Mouse (Mus musculus): ENCODE results near the gene Nfic. TPM values are rescaled to one million over a fixed set of nuclear protein-coding genes. Genes with fewer than 3 reads are reported as not detected.

Gene Nfic
- total RNA-seq, 2 experiments from 2014 or later: 29.5 to 31.1 TPM

GRCm38 (mm10) chr10:81376561-81377361 is 78.7 kb downstream of the Nfic start:
- no peak for DNase-seq
- intact Hi-C loops (cut with DNase I): no loop called here

- DNase-seq: no peak
- intact Hi-C loops (cut with DNase I): no loop called here
Observed at GRCm38 (mm10) chr10:81375322-81375721, 80.1 kb downstream of the Nfic start.

DNA sequence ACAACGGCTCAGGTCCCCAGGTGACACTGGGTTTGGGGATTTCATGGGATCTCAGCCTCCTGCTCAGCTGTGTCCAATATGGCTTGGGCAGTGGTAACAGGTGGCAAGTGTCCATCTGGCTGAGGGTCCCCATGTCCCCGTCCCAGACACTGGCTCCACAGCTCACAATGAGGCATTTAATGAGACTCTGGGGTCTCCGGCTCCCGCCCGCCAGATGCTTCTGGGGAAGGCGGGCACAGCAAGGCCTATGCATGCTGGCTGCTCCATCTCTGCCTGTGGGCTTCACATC is 88.3 kb downstream of the Nfic start:
- DNase-seq: no peak
- intact Hi-C loops (cut with DNase I): no loop called here

GRCm38 (mm10) chr10:81366477-81367206 is 88.8 kb downstream of the Nfic start:
- DNase-seq: no peak
- intact Hi-C loops (cut with DNase I): no loop called here

- DNase-seq: no peak
- intact Hi-C loops (cut with DNase I): no loop called here
Observed at GRCm38 (mm10) chr10:81365672-81366476, 89.6 kb downstream of the Nfic start, which contains the start of gene 4930404N11Rik. 4930404N11Rik (minus strand) TSS chr10:81365816.

GRCm38 (mm10) chr10:81365073-81365472 is 90.4 kb downstream of the Nfic start:
- no peak for DNase-seq
- intact Hi-C loops (cut with DNase I): no loop called here

GRCm38 (mm10) chr10:81364666-81365065 is 90.8 kb downstream of the Nfic start:
- intact Hi-C loops (cut with DNase I): no loop called here
- DNase-seq: no peak

- intact Hi-C loops (cut with DNase I): no loop called here
- no peak for DNase-seq
Observed at GRCm38 (mm10) chr10:81363436-81364346, 91.7 kb downstream of the Nfic start.

DNA sequence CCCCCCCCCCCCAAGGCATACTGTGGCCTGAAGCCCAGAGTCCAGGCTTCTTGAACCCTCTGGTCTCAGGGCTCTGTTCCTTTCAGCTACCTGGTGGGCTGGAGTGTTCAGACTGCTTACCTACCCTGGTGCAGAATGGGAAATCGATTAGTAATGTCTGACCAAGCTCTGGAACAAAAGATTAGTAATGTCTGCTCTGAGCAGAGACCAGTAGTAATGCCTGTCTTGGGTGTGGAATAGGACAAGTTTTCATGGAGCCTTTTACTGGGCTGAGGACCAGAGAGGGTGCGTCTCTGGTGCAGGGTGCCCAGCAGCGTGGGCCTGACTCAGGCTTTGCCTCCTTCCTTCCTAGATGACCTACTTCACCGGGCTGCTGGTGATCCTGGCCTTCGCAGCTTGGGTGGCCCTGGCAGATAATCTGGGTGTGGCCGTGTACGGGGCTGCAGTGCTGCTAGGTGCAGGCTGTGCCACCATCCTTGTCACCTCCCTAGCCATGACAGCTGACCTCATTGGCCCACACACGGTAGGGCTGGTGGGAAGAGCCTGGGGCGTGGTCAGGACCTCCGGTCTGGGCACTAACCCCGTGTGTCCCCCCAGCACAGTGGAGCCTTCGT is 93.0 kb downstream of the Nfic start:
- intact Hi-C loops (cut with DNase I): no loop called here
- no peak for DNase-seq

DNA sequence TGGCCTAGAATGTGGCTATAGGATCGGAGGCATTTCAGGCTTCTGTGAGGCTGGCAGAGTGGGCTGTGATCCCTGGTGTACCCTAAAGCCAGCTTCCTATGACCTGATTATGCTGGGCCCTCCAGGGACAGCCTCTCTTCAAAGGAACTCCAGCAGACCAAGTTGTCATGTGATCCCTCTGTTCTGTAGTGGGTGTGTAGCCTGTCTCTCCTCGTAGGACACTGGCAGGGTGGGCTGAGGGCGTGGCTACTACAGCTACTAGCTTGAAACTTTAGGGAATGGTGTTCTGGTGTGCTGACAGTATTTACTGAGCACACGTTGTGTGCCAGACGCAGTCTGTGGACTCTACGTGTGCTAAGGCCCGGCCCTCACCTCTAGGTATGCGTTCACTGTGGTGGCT is 94.7 kb downstream of the Nfic start:
- intact Hi-C loops (cut with DNase I): no loop called here

GRCm38 (mm10) chr10:81358841-81359240 is 96.6 kb downstream of the Nfic start:
- no peak for DNase-seq
- intact Hi-C loops (cut with DNase I): no loop called here

More for the DNA sequence above, 94.7 kb downstream of the Nfic start:
- no peak for DNase-seq

GRCm38 (mm10) chr10:81358209-81358608 is 97.2 kb downstream of the Nfic start:
- no peak for DNase-seq
- intact Hi-C loops (cut with DNase I): no loop called here

DNA sequence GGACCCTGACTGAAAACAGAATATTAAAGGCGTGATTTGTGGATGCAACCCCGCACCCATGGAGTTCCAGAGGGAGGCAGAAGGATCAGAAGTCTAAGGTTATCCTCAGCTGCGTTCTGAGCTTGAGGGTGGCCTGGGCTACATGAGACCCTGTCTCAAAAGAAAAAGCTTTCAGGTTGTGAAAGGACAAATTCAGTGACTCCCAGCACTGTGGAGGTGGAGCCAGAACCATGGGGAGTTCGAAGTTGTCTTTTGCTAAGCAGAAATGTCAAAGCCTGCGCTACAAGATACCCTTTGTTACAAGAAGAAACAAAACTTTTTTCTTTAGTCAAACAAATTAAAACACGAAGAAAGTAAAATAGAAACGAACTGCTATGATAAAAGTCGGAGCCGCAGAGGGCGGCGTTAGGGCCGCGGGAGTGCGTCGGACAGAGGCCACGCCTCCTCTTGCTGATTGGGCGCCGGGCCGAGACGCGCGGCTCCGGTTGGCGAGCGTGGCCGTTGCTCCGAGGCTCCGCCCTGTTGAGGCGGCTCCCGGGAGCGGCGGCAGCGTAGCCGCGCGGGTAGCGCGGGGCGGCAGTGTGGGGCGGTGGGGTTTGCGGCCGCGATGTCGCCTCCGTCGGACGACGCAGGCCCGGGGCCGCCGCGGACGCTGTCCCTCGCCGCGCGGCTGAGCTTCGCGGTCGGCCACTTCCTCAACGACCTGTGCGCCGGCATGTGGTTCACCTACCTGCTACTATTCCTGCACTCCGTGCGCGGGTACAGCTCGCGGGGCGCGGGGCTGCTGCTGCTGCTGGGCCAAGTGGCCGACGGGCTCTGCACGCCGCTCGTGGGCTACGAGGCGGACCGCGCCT is 98.2 kb downstream of the Nfic start, which contains the start of gene Mfsd12:
Mfsd12 (plus strand) TSS at position 501 of the 854 bp plus-strand sequence.
- intact Hi-C loops (cut with DNase I): no loop called here
- peak; percentile 94 for DNase-seq

GRCm38 (mm10) chr10:81356352-81356990 is 99.0 kb downstream of the Nfic start:
- DNase-seq: no peak

GRCm38 (mm10) chr10:81355533-81355932 is 99.9 kb downstream of the Nfic start:
- no peak for DNase-seq
- intact Hi-C loops (cut with DNase I): no loop called here

More at GRCm38 (mm10) chr10:81356352-81356990, 99.0 kb downstream of the Nfic start:
- intact Hi-C loops (cut with DNase I): no loop called here

- intact Hi-C loops (cut with DNase I): loop anchor here (5.0 kb wide), 1 partner anchor 68 kb away; no protein-coding TSS in a partner anchor
- no peak for DNase-seq
Observed at GRCm38 (mm10) chr10:81354738-81355477, 100.5 kb downstream of the Nfic start.

GRCm38 (mm10) chr10:81351678-81352291 is 103.7 kb downstream of the Nfic start:
- DNase-seq: no peak

More at GRCm38 (mm10) chr10:81351678-81352291, 103.7 kb downstream of the Nfic start:
- intact Hi-C loops (cut with DNase I): loop anchor here (5.0 kb wide), 1 partner anchor 64 kb away; no protein-coding TSS in a partner anchor

Data from left cerebral cortex, postnatal 4 days (tissue).